Mouse (Mus musculus) layer of hippocampus, adult 9-11 months (tissue): ENCODE results near the gene Rnf113a2.

ENCODE experiments used
- DNase-seq: peaks from one replicate; pipeline ENCODE4 v3.0.0; 2022

Rnf113a2 gene

GRCm38 (mm10) chr12:84408819-84409507 lies 8.0 kb upstream of the Rnf113a2 start, which contains the start of the genes Entpd5 and Bbof1:
Entpd5 (minus strand) TSS chr12:84409029.
Bbof1 (plus strand) TSS chr12:84409071.
- peak; percentile 87 for DNase-seq

GRCm38 (mm10) chr12:84417605-84417922 lies 568 bp downstream of the Rnf113a2 start:
- no peak for DNase-seq

DNA sequence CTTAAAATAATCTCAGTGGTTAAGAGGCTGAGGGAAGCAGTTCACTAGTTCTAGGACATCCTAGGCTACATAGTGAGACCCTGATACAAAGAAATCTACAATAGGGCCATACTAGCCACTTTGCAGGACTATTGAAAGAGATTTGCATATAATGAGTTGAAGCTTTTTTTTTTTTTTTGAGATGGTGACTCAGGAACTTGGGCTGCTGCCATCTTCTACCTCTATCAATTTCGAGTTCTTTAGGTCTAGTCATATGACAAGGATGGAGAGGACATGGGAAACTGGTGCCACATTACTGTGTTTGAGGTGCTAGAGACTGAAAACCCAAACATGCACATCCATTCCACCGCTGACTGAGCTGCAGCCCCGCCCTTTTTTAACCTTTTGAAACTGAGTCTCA lies 7.0 kb downstream of the Rnf113a2 start:
- no peak for DNase-seq

- DNase-seq = no peak
Observed at GRCm38 (mm10) chr12:84429825-84430224, 12.8 kb downstream of the Rnf113a2 start.

DNA sequence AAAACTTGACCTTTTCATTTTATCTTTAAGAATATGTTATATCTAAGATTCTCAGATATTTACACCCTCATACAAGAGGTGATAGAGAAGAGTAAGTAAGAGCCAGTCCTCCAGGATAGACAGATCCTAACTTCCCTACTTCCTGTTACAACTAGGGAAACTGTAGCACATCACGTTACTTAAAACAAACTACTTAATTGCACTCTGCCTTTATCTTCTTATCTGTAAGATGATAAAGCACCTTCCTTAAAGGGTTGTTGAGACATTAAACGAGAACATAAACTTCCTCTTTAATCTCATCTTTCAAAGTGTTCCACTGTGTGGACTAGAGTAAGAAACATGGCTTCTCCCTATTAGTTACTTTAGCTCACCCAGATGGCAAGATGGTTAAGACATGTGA lies 21.7 kb downstream of the Rnf113a2 start:
- no peak for DNase-seq

- no peak for DNase-seq
Observed at GRCm38 (mm10) chr12:84442526-84442925, 25.5 kb downstream of the Rnf113a2 start.

DNA sequence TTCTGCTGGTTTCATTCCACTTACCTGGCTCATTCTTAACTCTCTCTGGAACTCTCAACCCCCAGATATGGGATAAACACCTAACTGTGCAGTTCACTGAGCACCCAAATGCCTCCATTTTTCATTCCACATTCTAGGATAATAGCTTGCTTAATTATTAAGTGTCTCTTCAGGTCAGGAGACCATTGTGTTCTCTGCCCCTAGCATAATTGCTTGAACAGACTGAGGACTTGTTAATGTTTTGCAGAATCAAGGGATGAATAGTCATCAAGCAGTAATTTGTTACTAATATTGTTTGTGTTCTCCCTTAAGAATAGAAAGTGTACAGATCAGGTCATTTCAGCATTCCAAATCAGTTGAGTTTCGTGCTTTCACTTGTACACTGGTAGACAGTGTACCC lies 30.4 kb downstream of the Rnf113a2 start:
- DNase-seq = no peak

GRCm38 (mm10) chr12:84448181-84448580 lies 31.2 kb downstream of the Rnf113a2 start:
- DNase-seq = no peak

DNA sequence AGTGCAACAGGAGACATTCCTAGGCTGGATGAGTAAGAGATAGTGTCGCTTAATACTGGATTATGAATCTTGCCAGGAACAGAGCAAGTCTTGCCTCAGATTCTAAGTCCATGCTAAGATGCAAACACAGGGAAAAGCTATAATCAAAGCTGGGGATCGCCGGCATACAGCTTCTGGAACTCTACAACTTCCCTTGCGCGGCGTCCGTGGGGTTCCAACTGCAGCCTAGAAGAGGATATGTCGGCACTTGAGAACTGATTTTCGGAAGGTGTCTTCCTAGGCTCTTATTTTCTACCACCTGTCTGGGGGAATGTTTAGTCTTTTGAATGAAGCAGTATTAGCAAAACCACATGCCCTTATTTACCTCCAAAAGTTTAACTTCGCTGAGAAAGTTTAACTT lies 32.9 kb downstream of the Rnf113a2 start:
- DNase-seq = no peak

DNA sequence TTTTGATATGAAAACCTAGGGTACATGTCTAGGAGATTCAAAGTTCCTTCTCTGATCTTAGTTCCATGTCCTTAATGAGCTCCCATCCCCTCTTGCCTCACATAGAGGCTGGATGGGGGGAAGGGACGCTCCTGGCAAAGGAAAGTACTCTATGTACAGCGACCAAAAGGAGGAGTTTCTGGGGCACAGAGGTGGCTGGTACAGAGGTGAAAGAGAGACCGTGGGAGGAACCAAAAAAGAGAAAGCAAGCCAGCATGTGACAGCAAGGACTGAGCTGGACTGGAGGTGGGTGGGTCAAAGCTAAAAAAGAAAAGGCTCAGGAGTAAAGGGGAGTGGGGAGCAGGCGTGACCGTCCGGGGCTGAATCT lies 33.3 kb downstream of the Rnf113a2 start:
- no peak for DNase-seq

DNA sequence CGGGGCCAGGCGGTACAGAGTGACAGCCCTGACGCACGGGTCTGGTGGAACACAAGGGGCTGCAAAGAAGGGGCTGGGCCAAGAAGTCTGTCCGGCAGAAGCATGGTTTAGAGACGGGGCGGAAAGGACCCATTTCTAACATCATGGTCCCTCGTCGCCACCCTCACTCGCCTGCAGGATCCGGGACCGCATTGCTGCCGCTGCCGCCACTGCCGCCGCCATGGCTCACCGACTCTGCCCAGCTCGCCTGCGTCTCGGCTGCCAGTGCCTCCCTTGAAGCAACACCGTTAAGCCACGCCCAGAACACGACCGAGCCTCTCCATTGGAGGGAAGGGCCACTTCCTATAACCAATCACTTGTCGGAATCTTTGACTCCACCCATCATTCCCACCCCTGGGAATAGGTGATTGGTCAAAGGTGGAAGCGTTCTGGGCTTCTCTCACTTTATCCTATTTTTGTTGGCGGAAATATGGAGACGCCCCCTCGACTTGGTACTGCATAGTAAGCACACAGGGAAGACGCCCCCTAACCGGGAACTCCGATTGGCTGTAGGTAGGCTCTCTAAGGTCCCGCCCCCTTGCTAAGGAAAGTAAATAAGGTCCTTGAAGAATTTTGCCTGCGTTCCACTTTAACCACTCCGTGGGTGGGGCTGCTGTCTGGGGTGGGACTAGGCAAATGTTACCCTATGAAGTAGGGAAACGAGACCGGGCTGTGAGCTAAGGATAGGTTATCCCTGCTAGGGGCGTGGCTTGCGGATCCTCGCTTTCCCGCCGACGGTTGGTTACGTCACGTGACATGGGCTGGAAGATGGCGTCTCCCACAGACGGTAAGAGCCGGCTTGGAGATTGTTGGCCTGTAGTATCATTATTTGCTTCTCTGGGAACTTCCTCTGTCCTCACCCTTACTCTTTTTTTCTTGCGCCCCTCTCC lies 34.0 kb downstream of the Rnf113a2 start, which contains the start of the genes Aldh6a1 and Lin52:
Gene Aldh6a1 (minus strand): TSS at position 287 of the 929 bp plus-strand sequence.
Gene Lin52 (plus strand): TSS at position 705 of the 929 bp plus-strand sequence.
- DNase-seq = peak; percentile 100

DNA sequence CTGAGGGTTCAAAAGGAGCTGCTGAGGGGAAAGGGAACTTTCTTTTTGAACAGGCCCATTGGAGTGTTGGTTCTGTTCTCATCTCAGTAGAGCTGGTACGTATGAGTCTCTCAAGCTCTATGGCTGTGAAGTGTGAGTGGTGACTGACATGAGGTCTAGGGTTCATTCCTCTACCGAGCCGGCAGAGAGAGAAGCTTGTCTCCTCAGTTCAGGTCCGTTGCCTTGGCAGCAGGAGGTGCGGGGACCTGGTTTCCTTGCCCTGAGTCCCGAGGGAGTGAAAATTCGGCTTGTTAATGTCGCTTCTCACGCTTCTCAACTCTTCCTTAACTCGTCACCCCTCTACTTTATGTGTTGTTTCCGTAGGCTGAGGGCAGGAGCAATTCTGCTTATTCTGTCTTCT lies 34.8 kb downstream of the Rnf113a2 start:
- no peak for DNase-seq

- no peak for DNase-seq
Observed at GRCm38 (mm10) chr12:84456911-84457310, 39.9 kb downstream of the Rnf113a2 start.

DNA sequence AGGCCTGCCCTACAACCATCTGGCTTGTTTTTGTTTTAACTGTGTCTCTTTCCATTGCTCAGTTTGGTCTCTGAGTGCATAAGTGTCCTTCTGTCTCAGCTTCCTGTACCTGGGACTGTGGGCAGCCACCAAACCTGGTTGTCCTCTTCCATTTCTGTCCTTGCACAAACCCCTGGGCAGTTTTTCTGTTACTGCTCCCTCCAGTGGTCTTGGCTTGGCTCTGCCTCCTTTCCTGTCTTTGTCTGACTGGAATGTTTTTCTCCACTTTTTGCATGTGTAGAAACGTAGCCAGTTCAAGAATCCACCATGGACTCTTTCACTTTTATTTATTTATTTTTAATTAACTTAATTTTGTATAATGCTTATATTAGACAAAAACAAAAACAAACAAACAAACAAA lies 42.8 kb downstream of the Rnf113a2 start:
- no peak for DNase-seq

DNA sequence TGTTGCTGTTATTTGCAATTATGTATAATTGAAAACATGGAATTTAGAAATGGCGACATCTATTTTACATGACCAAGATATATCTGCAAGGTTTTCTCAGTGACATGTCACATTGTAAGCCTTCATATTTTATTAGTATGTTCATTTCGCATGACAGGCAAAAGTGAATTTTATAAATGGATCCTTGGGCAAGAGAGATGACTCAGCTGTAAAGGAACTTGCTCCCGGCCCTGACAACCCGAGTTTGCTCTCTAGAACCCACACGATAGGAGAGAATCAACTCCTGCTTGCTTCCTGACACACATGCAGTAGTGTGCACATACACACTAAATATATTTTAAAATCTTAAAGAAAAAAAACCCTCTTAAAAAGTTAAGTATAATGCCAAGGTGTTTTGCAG lies 44.4 kb downstream of the Rnf113a2 start:
- no peak for DNase-seq

DNA sequence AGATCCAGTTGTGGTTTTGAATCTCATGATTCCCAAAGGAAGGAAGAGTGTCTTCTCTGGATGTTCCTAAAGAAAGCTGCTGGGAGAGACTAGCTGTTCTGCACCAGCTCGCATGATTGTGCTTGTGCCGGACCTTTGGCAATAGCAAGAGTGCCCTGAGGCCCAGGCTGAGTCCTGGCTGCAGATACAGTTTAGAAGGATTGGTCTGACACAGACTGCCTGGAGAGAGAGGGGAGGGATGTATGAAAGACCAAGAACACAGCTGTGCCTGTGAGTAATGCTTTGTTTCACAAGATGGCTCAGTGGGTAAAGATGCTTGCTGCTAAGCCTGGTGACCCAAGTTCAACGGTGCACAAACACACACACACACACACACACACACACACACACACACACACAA lies 45.9 kb downstream of the Rnf113a2 start:
- DNase-seq = no peak
